In genomic region chr17:29304376-29305057, GRCm38 (mm10) we compare ENCODE assay signal across 10 mouse cellular contexts. TPM values are rescaled to one million over a fixed set of nuclear protein-coding genes. Genes with fewer than 3 reads are reported as not detected.
A peak's percentile ranks its signal among the peaks of the same experiment; 100 is the strongest.
DNase-seq lines count a peak whose midpoint lies in the region; ATAC-seq and TF ChIP-seq lines count a peak whose summit lies in the region.
"Had no signal": no experiment of that assay in that cellular context is flagged by ENCODE, and none has a peak within 500 bp of the region (broad histone marks: within the 10 kb centered on the region; RNA-seq: fewer than 3 reads in every experiment).

No protein-coding gene starts in this region.

- TF ChIP-seq EP300 in heart, postnatal 0 days (IDR thresholded peaks at IDR 0.05; ENCODE audit: low read depth), result no peak

- WGBS in heart, postnatal 0 days, result 52% methylated on average over 13 of the region's 13 CpGs
- WGBS in intestine, embryonic 16.5 days, result 49% methylated on average over 13 of the region's 13 CpGs
- WGBS in hindbrain, embryonic 10.5 days, result 64% methylated on average over 13 of the region's 13 CpGs

- H3K4me3 ChIP-seq in heart, postnatal 0 days (ENCODE audit: low read depth, low read length), result no peak overlapping the region
- H3K4me3 ChIP-seq in intestine, embryonic 16.5 days (ENCODE audit: low read length), result no peak overlapping the region
- no peak overlapping the region for H3K4me3 ChIP-seq in hindbrain, embryonic 10.5 days
- H3K4me3 ChIP-seq: midbrain, embryonic 12.5 days had no signal

- H3K9ac ChIP-seq in heart, postnatal 0 days (replicated peaks; ENCODE audit: low read depth, low read length), result no peak overlapping the region
- H3K9ac ChIP-seq in intestine, embryonic 16.5 days (ENCODE audit: low read depth, low read length), result no peak overlapping the region
- H3K9ac ChIP-seq: midbrain, embryonic 12.5 days had no signal

- no peak for TF ChIP-seq CTCF in heart, postnatal 0 days (IDR thresholded peaks at IDR 0.05; ENCODE audit: low read depth)

- no peak for ATAC-seq in heart, postnatal 0 days (ENCODE audit: insufficient read depth, low read depth)
- ATAC-seq in neutrophil, adult 5-6 weeks (ENCODE audit: extremely low read depth, insufficient number of reproducible peaks, low FRiP score, poor library complexity, severe bottlenecking), result peak; percentile 36; the same call in 1 of the 2 replicates
- no peak for ATAC-seq in intestine, embryonic 16.5 days

- peaks cover 14% of the 10 kb centered on the region; the same call in 1 of the 2 replicates for H3K4me1 ChIP-seq in heart, postnatal 0 days (ENCODE audit: control insufficient read depth, insufficient read depth)
- peaks cover 12% of the 10 kb centered on the region for H3K4me1 ChIP-seq in intestine, embryonic 16.5 days (ENCODE audit: control insufficient read depth, insufficient read depth, low read length)
- H3K4me1 ChIP-seq in hindbrain, embryonic 10.5 days (replicated peaks), result peaks cover 43% of the 10 kb centered on the region

- peak overlapping the region; percentile 36; the same call in 1 of the 2 replicates for H3K27ac ChIP-seq in heart, postnatal 0 days (ENCODE audit: low read depth)
- no peak overlapping the region for H3K27ac ChIP-seq in intestine, embryonic 16.5 days (ENCODE audit: low read length)
- no peak overlapping the region; the same call in 1 of the 2 replicates for H3K27ac ChIP-seq in hindbrain, embryonic 10.5 days
- H3K27ac ChIP-seq: midbrain, embryonic 12.5 days had no signal

- peak; percentile 69 for DNase-seq in gastrocnemius, adult 18-20 months (ENCODE audit: low spot score)
- DNase-seq in gastrocnemius, postnatal 10 days, result no peak
- DNase-seq in T-cell, adult 2 months (ENCODE audit: low spot score), result peak; percentile 28
- DNase-seq in heart, postnatal 0 days (ENCODE audit: low spot score), result no peak
- DNase-seq in kidney, adult 9 months, result no peak
- DNase-seq in hindbrain, embryonic 10.5 days (ENCODE audit: low spot score), result no peak
- DNase-seq: right cerebral cortex, postnatal 4 days had no signal

- H3K36me3 ChIP-seq in heart, postnatal 0 days (replicated peaks; ENCODE audit: control insufficient read depth, insufficient read depth, low read length), result peaks cover 18% of the 10 kb centered on the region
- peaks cover 8% of the 10 kb centered on the region; the same call in 1 of the 2 replicates for H3K36me3 ChIP-seq in intestine, embryonic 16.5 days (ENCODE audit: control insufficient read depth, insufficient read depth, low read length)
- peaks cover 29% of the 10 kb centered on the region for H3K36me3 ChIP-seq in hindbrain, embryonic 10.5 days

- H3K4me2 ChIP-seq in heart, postnatal 0 days (ENCODE audit: low read depth, low read length), result 0 out of 2 replicates have a peak overlapping the region, but pooled peaks have one; percentile 0
- H3K4me2 ChIP-seq in intestine, embryonic 16.5 days (ENCODE audit: low read depth, low read length), result no peak overlapping the region
- H3K4me2 ChIP-seq: midbrain, embryonic 12.5 days had no signal

- H3K9me3 ChIP-seq in heart, postnatal 0 days (replicated peaks; ENCODE audit: control insufficient read depth, low read length), result no peaks in the 10 kb centered on the region
- H3K9me3 ChIP-seq in intestine, embryonic 16.5 days (ENCODE audit: control insufficient read depth, low read length), result no peaks in the 10 kb centered on the region
- H3K9me3 ChIP-seq in hindbrain, embryonic 10.5 days, result no peaks in the 10 kb centered on the region
- H3K9me3 ChIP-seq: midbrain, embryonic 12.5 days had no signal

- H3K27me3 ChIP-seq in heart, postnatal 0 days (ENCODE audit: control insufficient read depth, insufficient read depth, low read length), result no peaks in the 10 kb centered on the region
- H3K27me3 ChIP-seq in intestine, embryonic 16.5 days (replicated peaks; ENCODE audit: control insufficient read depth, insufficient read depth, low read length), result no peaks in the 10 kb centered on the region
- H3K27me3 ChIP-seq in hindbrain, embryonic 10.5 days (ENCODE audit: insufficient read depth, poor library complexity, severe bottlenecking), result no peaks in the 10 kb centered on the region

RNA-seq across cellular contexts. Expression of gene Pi16, which starts 13.0 kb away (rescaled TPM):
- 10 to 100 TPM; 16.2 to 23.7 TPM for total RNA-seq in gastrocnemius, adult 18-20 months (2021)
- total RNA-seq in gastrocnemius, postnatal 10 days (2021), result 10 to 100 TPM; 38.8 to 45.1 TPM
- total RNA-seq in heart, postnatal 0 days (2014; rRNA removed; ENCODE audit: low replicate concordance), result 3.6 and 12.4 TPM in 2 replicates
- 4.5 and 4.8 TPM in 2 replicates for polyA plus RNA-seq in heart, postnatal 0 days (2015; fragmentation: Nextera tagmentation; extraction: Ambion mirVana)
- 151 and 159 TPM in 2 replicates for total RNA-seq in neutrophil, adult 5-6 weeks (2017)
- 0.88 and 1.1 TPM in 2 replicates for polyA plus RNA-seq in intestine, embryonic 16.5 days (2015; fragmentation: Nextera tagmentation; extraction: Ambion mirVana)
- polyA plus RNA-seq in hindbrain, embryonic 10.5 days (2016; fragmentation: Nextera tagmentation; extraction: Ambion mirVana), result 0.71 and 1.1 TPM in 2 replicates

RNA-seq across cellular contexts. Expression of gene BC004004, which starts 35.9 kb away (rescaled TPM):
- 100 to 1,000 TPM; 119 to 125 TPM for total RNA-seq in gastrocnemius, adult 18-20 months (2021)
- total RNA-seq in gastrocnemius, postnatal 10 days (2021), result 100 to 1,000 TPM; 115 to 118 TPM
- 208 and 234 TPM in 2 replicates for total RNA-seq in heart, postnatal 0 days (2014; rRNA removed; ENCODE audit: low replicate concordance)
- 140 and 155 TPM in 2 replicates for polyA plus RNA-seq in heart, postnatal 0 days (2015; fragmentation: Nextera tagmentation; extraction: Ambion mirVana)
- total RNA-seq in neutrophil, adult 5-6 weeks (2017), result 65.4 and 72.1 TPM in 2 replicates
- polyA plus RNA-seq in intestine, embryonic 16.5 days (2015; fragmentation: Nextera tagmentation; extraction: Ambion mirVana), result 82.9 and 85.6 TPM in 2 replicates
- polyA plus RNA-seq in hindbrain, embryonic 10.5 days (2016; fragmentation: Nextera tagmentation; extraction: Ambion mirVana), result 58.7 and 68.6 TPM in 2 replicates

RNA-seq across cellular contexts. Expression of gene Ppil1, which starts 40.5 kb away (rescaled TPM):
- total RNA-seq in gastrocnemius, adult 18-20 months (2021), result 1 to 10 TPM; 5.5 to 6.1 TPM
- total RNA-seq in gastrocnemius, postnatal 10 days (2021), result 10 to 100 TPM; 11.4 to 12.4 TPM
- 46.3 and 64.4 TPM in 2 replicates for total RNA-seq in heart, postnatal 0 days (2014; rRNA removed; ENCODE audit: low replicate concordance)
- polyA plus RNA-seq in heart, postnatal 0 days (2015; fragmentation: Nextera tagmentation; extraction: Ambion mirVana), result 75.5 and 78.5 TPM in 2 replicates
- total RNA-seq in neutrophil, adult 5-6 weeks (2017), result 23.1 and 25.7 TPM in 2 replicates
- 133 and 153 TPM in 2 replicates for polyA plus RNA-seq in intestine, embryonic 16.5 days (2015; fragmentation: Nextera tagmentation; extraction: Ambion mirVana)
- 173 and 211 TPM in 2 replicates for polyA plus RNA-seq in hindbrain, embryonic 10.5 days (2016; fragmentation: Nextera tagmentation; extraction: Ambion mirVana)

RNA-seq across cellular contexts. Expression of gene Mtch1, which starts 43.2 kb away (rescaled TPM):
- total RNA-seq in gastrocnemius, adult 18-20 months (2021), result 10 to 100 TPM; 80.1 to 88.4 TPM
- total RNA-seq in gastrocnemius, postnatal 10 days (2021), result 100 to 1,000 TPM; 197 to 221 TPM
- total RNA-seq in heart, postnatal 0 days (2014; rRNA removed; ENCODE audit: low replicate concordance), result 357 and 380 TPM in 2 replicates
- polyA plus RNA-seq in heart, postnatal 0 days (2015; fragmentation: Nextera tagmentation; extraction: Ambion mirVana), result 208 and 209 TPM in 2 replicates
- total RNA-seq in neutrophil, adult 5-6 weeks (2017), result 65.8 and 67.3 TPM in 2 replicates
- polyA plus RNA-seq in intestine, embryonic 16.5 days (2015; fragmentation: Nextera tagmentation; extraction: Ambion mirVana), result 31.7 and 146 TPM in 2 replicates
- polyA plus RNA-seq in hindbrain, embryonic 10.5 days (2016; fragmentation: Nextera tagmentation; extraction: Ambion mirVana), result 338 and 391 TPM in 2 replicates

RNA-seq across cellular contexts. Expression of gene Fgd2, which starts 56.2 kb away (rescaled TPM):
- total RNA-seq in gastrocnemius, adult 18-20 months (2021), result 1 to 10 TPM in 1 of 2 experiments, under 1 TPM in 1; 0.68 to 1.6 TPM
- total RNA-seq in gastrocnemius, postnatal 10 days (2021), result 1 to 10 TPM; 3.5 to 3.9 TPM
- 1.4 and 6.3 TPM in 2 replicates for total RNA-seq in heart, postnatal 0 days (2014; rRNA removed; ENCODE audit: low replicate concordance)
- polyA plus RNA-seq in heart, postnatal 0 days (2015; fragmentation: Nextera tagmentation; extraction: Ambion mirVana), result 1.6 and 2.3 TPM in 2 replicates
- 184 and 192 TPM in 2 replicates for total RNA-seq in neutrophil, adult 5-6 weeks (2017)
- polyA plus RNA-seq in intestine, embryonic 16.5 days (2015; fragmentation: Nextera tagmentation; extraction: Ambion mirVana), result 9.8 and 11.5 TPM in 2 replicates
- polyA plus RNA-seq in hindbrain, embryonic 10.5 days (2016; fragmentation: Nextera tagmentation; extraction: Ambion mirVana), result 5.9 and 7.5 TPM in 2 replicates

Comparison
In these comparisons a context has a peak if more than half of its experiments do, and no peak if none do; other contexts are left out.
1. DNase-seq: peak in gastrocnemius, adult 18-20 months (single experiment) and T-cell, adult 2 months (single experiment); none in gastrocnemius, postnatal 10 days (single experiment), heart, postnatal 0 days (single experiment), kidney, adult 9 months (single experiment) and hindbrain, embryonic 10.5 days (single experiment).